Mouse (Mus musculus) small intestine, adult 2 months (tissue): ENCODE measurements around the gene Dph1.

ENCODE experiments used
- CTCF ChIP-seq: fragments of 200-500 bp; IDR thresholded peaks from 2 replicates; pipeline ENCODE4 v1.5.1; 2012; ENCODE audit warnings: low read depth, mild to moderate bottlenecking, control low read depth, inconsistent platforms, low read length, moderate library complexity, mixed read lengths; ENCODE audit not compliant: insufficient replicate concordance, insufficient read length; ENCODE audit errors: extremely low read depth
- POLR2A ChIP-seq: fragments of 200-500 bp; IDR thresholded peaks from 2 replicates; pipeline ENCODE4 v1.6.1; 2012; ENCODE audit warnings: low read depth, mild to moderate bottlenecking, control low read depth, inconsistent platforms, low read length, moderate library complexity

DNA sequence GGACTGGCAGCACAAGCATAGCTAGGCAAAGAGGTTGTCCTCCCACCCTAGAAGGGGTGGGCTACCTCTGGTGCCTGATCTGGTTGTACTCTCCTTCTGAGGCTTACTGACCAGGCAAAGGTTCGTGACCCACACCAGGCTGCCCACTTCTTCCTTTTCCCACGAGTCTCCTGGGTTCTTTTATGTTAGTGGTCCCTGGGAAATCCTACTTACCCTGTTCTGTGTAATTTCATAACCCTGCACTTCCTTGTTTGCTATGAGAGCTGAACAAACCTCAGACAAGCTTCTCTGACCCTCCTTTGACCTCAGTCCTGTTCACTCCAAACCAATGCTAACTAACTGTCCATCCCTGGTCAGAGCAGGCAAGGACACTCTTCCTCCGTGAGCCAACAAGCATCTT lies 50.0 kb downstream of the Dph1 start:
- TF ChIP-seq CTCF (no peak), POLR2A (no peak)
